Mouse (Mus musculus) ZHBTc4 (cell line): ENCODE measurements around the gene Scn4b.

ENCODE experiments used
- DNase-seq: peaks from one replicate; pipeline ENCODE4 v3.0.0-alpha.2; 2011; ENCODE audit warnings: low read depth, low spot score

Scn4b gene

DNA sequence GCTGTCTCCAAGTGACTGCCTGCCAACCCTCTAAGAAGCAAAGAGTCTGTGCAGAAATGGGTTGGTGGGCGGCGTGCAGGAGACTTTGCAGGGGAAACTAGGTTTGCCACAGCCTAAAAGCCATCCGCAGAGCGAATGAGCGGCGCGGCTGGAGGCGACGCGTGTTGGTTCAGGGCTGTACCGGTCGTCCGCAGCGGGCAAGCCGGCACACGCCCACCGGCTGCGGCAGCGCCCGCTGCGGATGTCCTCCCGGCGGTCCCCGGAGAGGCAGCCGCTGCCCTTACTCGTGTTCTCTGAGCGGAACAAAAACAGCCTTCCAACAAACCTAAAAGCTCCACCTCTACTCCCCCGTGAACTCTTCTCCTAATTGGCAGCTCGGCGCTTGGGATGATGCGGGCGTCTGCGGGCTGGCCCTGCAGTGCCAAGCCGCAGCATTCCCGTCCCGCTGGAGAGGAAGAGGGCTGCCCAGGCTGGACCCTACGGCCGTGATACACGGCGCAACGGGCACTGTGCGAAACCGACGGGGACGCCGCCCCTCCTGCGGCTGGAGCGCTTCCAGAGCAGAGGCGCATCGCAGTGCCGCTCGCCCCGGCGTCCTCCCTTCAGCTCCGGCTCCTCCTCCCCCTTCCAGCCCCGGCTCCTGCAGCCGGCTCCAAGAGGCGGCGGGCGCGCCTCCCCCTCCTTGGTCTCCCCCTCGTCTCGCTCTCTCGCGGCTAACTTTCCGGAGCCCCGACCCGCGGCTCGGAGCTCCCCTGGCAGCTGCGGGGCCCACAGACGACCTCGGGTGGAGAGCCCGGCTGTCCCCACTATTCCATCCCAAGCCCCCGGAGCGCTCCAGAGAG lies at the start of gene Scn4b:
Scn4b (plus strand) TSS at position 205 of the 842 bp plus-strand sequence.
- peak; percentile 66 for DNase-seq

DNA sequence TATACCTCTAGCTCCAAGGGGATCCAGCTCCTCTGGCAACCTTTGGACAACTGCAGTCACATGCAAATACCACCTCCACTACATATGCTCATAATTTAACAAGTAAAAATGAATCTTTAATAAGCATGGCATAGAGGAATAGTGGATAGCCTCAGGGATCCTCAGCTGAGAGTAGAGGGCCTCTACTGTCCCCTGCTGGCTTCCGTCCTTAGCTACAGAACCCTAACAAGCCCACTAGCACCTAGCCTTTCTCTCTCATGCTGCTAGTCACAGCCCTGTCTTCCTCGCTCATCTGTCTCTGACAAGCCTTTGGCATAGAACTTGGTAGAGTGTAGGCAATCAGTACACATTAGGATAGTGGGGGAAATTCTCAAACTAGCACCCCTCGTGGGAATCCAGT lies 47.4 kb upstream of the Scn4b start:
- DNase-seq, result no peak

- DNase-seq, result no peak
Observed at GRCm38 (mm10) chr9:45092641-45093040, 45.6 kb upstream of the Scn4b start.

- DNase-seq, result no peak
Observed at GRCm38 (mm10) chr9:45095149-45095937, 42.9 kb upstream of the Scn4b start.

- DNase-seq, result peak; percentile 65
Observed at GRCm38 (mm10) chr9:45097877-45098276, 40.3 kb upstream of the Scn4b start.

GRCm38 (mm10) chr9:45098426-45098825 lies 39.8 kb upstream of the Scn4b start:
- DNase-seq, result no peak

GRCm38 (mm10) chr9:45102528-45102927 lies 35.7 kb upstream of the Scn4b start:
- no peak for DNase-seq

GRCm38 (mm10) chr9:45103211-45103979 lies 34.8 kb upstream of the Scn4b start:
- peak; percentile 46 for DNase-seq

GRCm38 (mm10) chr9:45105596-45106374 lies 32.4 kb upstream of the Scn4b start:
- DNase-seq, result no peak

DNA sequence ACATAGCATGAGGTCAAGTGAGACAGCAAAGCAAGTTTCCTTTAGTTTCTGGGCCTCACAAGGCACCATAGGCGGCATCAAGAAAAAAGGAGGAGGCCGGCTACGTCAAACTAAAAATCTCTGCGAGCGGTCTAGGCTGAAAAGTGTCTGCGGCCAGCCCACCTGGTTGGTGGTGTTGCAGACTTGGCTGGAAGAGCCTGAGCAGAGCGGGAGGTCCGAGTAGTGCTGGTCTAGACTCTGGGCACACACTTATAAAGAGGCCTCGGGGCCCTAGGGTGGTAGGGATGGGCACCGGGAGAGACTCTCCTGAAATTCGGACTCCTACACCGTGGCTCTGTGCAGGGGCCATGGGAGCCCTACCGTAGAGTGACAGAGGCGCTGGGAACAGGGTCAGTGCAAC lies 22.5 kb upstream of the Scn4b start:
- DNase-seq, result peak; percentile 74

DNA sequence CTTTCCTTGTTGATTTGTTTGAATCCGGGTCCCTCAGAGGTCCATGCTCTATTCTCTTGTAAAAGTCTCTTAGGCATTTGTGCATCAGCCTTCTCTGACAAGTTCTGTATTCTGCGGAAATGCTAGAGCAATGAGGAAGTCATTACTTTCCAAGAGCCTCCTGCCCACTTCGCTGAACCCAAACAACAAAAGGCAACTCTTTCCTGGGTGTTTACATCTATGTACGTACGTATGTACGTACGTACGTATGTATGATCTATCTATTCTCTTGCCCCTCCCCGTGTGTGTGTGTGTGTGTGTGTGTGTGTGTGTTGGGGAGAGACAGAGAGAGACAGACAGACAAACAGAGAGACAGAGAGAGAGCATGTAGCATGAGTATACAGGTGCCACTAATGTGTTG lies 21.4 kb upstream of the Scn4b start:
- no peak for DNase-seq

- DNase-seq, result peak; percentile 32
Observed at GRCm38 (mm10) chr9:45117741-45118431, 20.3 kb upstream of the Scn4b start, which contains the start of gene Scn2b. Gene Scn2b, plus strand, starts transcription at chr9:45117782.

- DNase-seq, result no peak
Observed at GRCm38 (mm10) chr9:45118552-45118951, 19.6 kb upstream of the Scn4b start.

- no peak for DNase-seq
Observed at GRCm38 (mm10) chr9:45119316-45119953, 18.8 kb upstream of the Scn4b start.

DNA sequence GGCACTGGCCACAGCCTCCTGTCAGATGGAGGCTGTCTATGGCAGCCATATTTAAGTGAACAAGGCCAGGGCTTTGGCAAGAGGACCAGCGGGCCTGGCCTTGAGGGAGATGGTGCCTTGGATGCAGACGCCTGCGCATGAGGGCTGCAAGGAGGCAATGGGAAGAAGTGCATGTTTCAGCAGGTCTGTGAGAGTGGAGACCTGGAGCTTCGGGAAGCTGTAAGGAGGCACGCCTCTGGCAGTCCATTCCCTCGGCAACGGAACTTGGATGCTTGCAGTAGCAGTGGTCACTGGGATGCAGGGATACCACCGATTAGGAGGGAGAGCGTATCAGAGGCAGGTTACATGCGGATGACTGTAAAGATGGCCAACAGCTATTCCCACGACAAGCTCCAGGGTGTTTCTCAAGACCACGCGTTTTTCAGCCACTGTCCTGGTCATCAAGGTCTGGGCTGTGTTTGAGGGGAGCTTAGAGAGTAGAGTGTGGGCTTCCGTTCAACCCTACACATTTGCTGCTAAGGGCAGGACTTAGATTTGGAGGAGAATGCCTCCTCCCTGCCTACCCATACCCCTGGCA lies 18.2 kb upstream of the Scn4b start:
- no peak for DNase-seq

GRCm38 (mm10) chr9:45120567-45120966 lies 17.6 kb upstream of the Scn4b start:
- no peak for DNase-seq

GRCm38 (mm10) chr9:45121001-45121400 lies 17.2 kb upstream of the Scn4b start:
- no peak for DNase-seq

DNA sequence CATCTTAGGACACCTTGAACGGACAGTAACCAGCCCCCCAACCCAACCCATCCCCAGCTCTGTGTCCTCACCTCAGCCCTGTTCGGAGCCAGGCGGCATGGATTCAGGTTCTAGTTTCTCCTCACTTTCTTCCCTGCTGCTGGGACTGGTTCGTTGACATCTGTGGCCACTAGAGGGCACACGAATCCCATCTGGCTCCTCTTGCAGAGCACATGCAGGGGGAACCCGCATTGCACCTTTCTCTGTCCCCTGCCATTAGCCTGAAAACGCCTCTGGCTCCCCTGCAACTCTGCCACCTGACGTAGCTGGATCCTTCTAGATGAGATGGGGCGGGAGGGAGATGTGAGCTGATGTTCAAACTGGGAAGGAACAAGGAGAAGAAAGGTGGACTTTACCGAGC lies 16.4 kb upstream of the Scn4b start:
- peak; percentile 92 for DNase-seq

GRCm38 (mm10) chr9:45122209-45122761 lies 15.9 kb upstream of the Scn4b start:
- peak; percentile 64 for DNase-seq
